Mouse (Mus musculus) embryonic facial prominence, embryonic 11.5 days (tissue): Measurements from ENCODE around the gene Bsnd. TPM values are rescaled to one million over a fixed set of nuclear protein-coding genes. Genes with fewer than 3 reads are reported as not detected.

ENCODE experiments used
- ATAC-seq: fragments of 200-750 bp; cut with Nextera tagmentation; replicated peaks from 2 replicates; pipeline ENCODE4 v1.8.0; 2017; ENCODE audit warnings: low read depth; ENCODE audit not compliant: insufficient number of reproducible peaks, low FRiP score, low TSS enrichment
- DNase-seq: peaks from one replicate; pipeline ENCODE4 v3.0.0-alpha.2; 2015; ENCODE audit warnings: low spot score
- H3K27ac ChIP-seq: fragments of 300-500 bp; sonication (generic); replicated peaks from 2 replicates; pipeline ENCODE4 v1.5.1; 2014; ENCODE audit warnings: mild to moderate bottlenecking, low read depth, low read length, control low read depth
- H3K27me3 ChIP-seq: fragments of 300-500 bp; sonication (generic); 2 replicates; pipeline ENCODE4 v1.6.1; 2014; ENCODE audit warnings: mild to moderate bottlenecking, low read length, moderate library complexity, mixed read lengths; ENCODE audit not compliant: control insufficient read depth, insufficient read depth
- H3K36me3 ChIP-seq: fragments of 300-500 bp; sonication (generic); replicated peaks from 2 replicates; pipeline ENCODE4 v1.6.1; 2014; ENCODE audit warnings: low read depth, mild to moderate bottlenecking, low read length, moderate library complexity, mixed read lengths; ENCODE audit not compliant: control insufficient read depth, insufficient read depth
- H3K4me1 ChIP-seq: fragments of 300-500 bp; sonication (generic); 2 replicates; pipeline ENCODE4 v1.6.1; 2014; ENCODE audit warnings: low read length, mixed read lengths; ENCODE audit not compliant: control insufficient read depth, insufficient read depth
- H3K4me2 ChIP-seq: fragments of 300-500 bp; sonication (generic); 2 replicates; pipeline ENCODE4 v1.6.1; 2014; ENCODE audit warnings: low read depth, mild to moderate bottlenecking, control low read depth, low read length, moderate library complexity
- H3K4me3 ChIP-seq: fragments of 300-500 bp; sonication (generic); 2 replicates; pipeline ENCODE4 v1.5.1; 2014; ENCODE audit warnings: low read depth, low read length, control low read depth
- H3K9ac ChIP-seq: fragments of 300-500 bp; sonication (generic); replicated peaks from 2 replicates; pipeline ENCODE4 v1.6.1; 2014; ENCODE audit warnings: mild to moderate bottlenecking, control low read depth, low read length
- H3K9me3 ChIP-seq: fragments of 300-500 bp; sonication (generic); replicated peaks from 2 replicates; pipeline ENCODE4 v1.6.1; 2016; ENCODE audit warnings: mild to moderate bottlenecking, low read length, inconsistent platforms, mixed read lengths; ENCODE audit not compliant: control insufficient read depth
- WGBS: fragments of 180-500 bp; shearing (Covaris S2); extraction: QIAGEN DNeasy Blood & Tissue Kit; methylation state at CpG from one replicate; pipeline ENCODE4 v1.1.7; 2014; 5-methylcytosine and 5-hydroxymethylcytosine counted together
- polyA plus RNA-seq: library from polyadenylated mRNA; unstranded; fragments of >200 nt; fragmentation: Nextera tagmentation; extraction: Ambion mirVana; gene quantifications from 2 replicates; pipeline ENCODE4 v1.2.1, GENCODE M21; 2014

Gene Bsnd
- polyA plus RNA-seq, 1 experiment from 2014 or later: not detected

- ATAC-seq: no peak
- H3K36me3 ChIP-seq: no peaks in the 10 kb centered on the region
- H3K4me3 ChIP-seq: no peak overlapping the region
- H3K9ac ChIP-seq: no peak overlapping the region
- no peak overlapping the region for H3K4me2 ChIP-seq
- H3K27ac ChIP-seq: no peak overlapping the region
- H3K27me3 ChIP-seq: no peaks in the 10 kb centered on the region
- H3K4me1 ChIP-seq: no peaks in the 10 kb centered on the region
- H3K9me3 ChIP-seq: no peaks in the 10 kb centered on the region
- 82% methylated on average over 2 of the region's 2 CpGs for WGBS
- no peak for DNase-seq
Observed at GRCm38 (mm10) chr4:106525001-106525400, 32.9 kb upstream of the Bsnd start.

- Histone ChIP-seq H3K27ac (no peak overlapping the region), H3K4me2 (no peak overlapping the region), H3K4me3 (no peak overlapping the region), H3K9me3 (no peaks in the 10 kb centered on the region), H3K4me1 (no peaks in the 10 kb centered on the region), H3K27me3 (no peaks in the 10 kb centered on the region), H3K9ac (no peak overlapping the region), H3K36me3 (no peaks in the 10 kb centered on the region)
- ATAC-seq: no peak
- 66% methylated on average over 2 of the region's 2 CpGs for WGBS
- DNase-seq: no peak
Observed at GRCm38 (mm10) chr4:106524131-106524530, 32.0 kb upstream of the Bsnd start.

GRCm38 (mm10) chr4:106522547-106522946, 30.5 kb upstream of the Bsnd start:
- no peak overlapping the region for H3K4me3 ChIP-seq
- DNase-seq: no peak
- H3K9ac ChIP-seq: no peak overlapping the region
- H3K27ac ChIP-seq: no peak overlapping the region
- ATAC-seq: no peak
- H3K36me3 ChIP-seq: no peaks in the 10 kb centered on the region
- H3K4me2 ChIP-seq: no peak overlapping the region
- no peaks in the 10 kb centered on the region for H3K4me1 ChIP-seq
- WGBS: 73% methylated on average over 3 of the region's 3 CpGs
- no peaks in the 10 kb centered on the region for H3K27me3 ChIP-seq
- H3K9me3 ChIP-seq: no peaks in the 10 kb centered on the region

- Histone ChIP-seq H3K27me3 (no peaks in the 10 kb centered on the region), H3K9ac (no peak overlapping the region), H3K9me3 (no peaks in the 10 kb centered on the region), H3K36me3 (no peaks in the 10 kb centered on the region), H3K27ac (no peak overlapping the region), H3K4me3 (no peak overlapping the region), H3K4me2 (no peak overlapping the region), H3K4me1 (no peaks in the 10 kb centered on the region)
- ATAC-seq: no peak
- 80% methylated on average over 6 of the region's 6 CpGs for WGBS
- no peak for DNase-seq
Observed at GRCm38 (mm10) chr4:106514606-106515005, 22.5 kb upstream of the Bsnd start.

- H3K4me3 ChIP-seq: no peak overlapping the region
- DNase-seq (no peak), ATAC-seq (no peak)
- H3K27me3 ChIP-seq: no peaks in the 10 kb centered on the region
- WGBS: 72% methylated on average over 4 of the region's 4 CpGs
- H3K36me3 ChIP-seq: no peaks in the 10 kb centered on the region
- H3K27ac ChIP-seq: no peak overlapping the region
- H3K4me1 ChIP-seq: no peaks in the 10 kb centered on the region
- no peak overlapping the region for H3K9ac ChIP-seq
- no peak overlapping the region for H3K4me2 ChIP-seq
- no peaks in the 10 kb centered on the region for H3K9me3 ChIP-seq
Observed at GRCm38 (mm10) chr4:106509888-106510287, 17.8 kb upstream of the Bsnd start.

- H3K9me3 ChIP-seq: no peaks in the 10 kb centered on the region
- no peaks in the 10 kb centered on the region for H3K27me3 ChIP-seq
- H3K27ac ChIP-seq: no peak overlapping the region
- ATAC-seq (no peak), DNase-seq (no peak)
- WGBS: 76% methylated on average over 14 of the region's 14 CpGs
- H3K9ac ChIP-seq: no peak overlapping the region
- no peaks in the 10 kb centered on the region for H3K4me1 ChIP-seq
- H3K4me3 ChIP-seq: no peak overlapping the region
- no peak overlapping the region for H3K4me2 ChIP-seq
- no peaks in the 10 kb centered on the region for H3K36me3 ChIP-seq
Observed at GRCm38 (mm10) chr4:106505453-106506058, 13.5 kb upstream of the Bsnd start.

- Histone ChIP-seq H3K4me1 (peaks cover 2% of the 10 kb centered on the region), H3K27me3 (no peaks in the 10 kb centered on the region), H3K9me3 (no peaks in the 10 kb centered on the region), H3K9ac (no peak overlapping the region), H3K4me2 (no peak overlapping the region), H3K36me3 (no peaks in the 10 kb centered on the region), H3K27ac (no peak overlapping the region), H3K4me3 (no peak overlapping the region)
- DNase-seq (no peak), ATAC-seq (no peak)
- 93% methylated on average over 3 of the region's 3 CpGs for WGBS
Observed at GRCm38 (mm10) chr4:106503578-106503977, 11.5 kb upstream of the Bsnd start.

GRCm38 (mm10) chr4:106500066-106500465, 8.0 kb upstream of the Bsnd start:
- no peak overlapping the region for H3K4me3 ChIP-seq
- no peaks in the 10 kb centered on the region for H3K36me3 ChIP-seq
- WGBS: 83% methylated on average over 10 of the region's 10 CpGs
- DNase-seq (no peak), ATAC-seq (no peak)
- no peak overlapping the region for H3K9ac ChIP-seq
- peaks cover 2% of the 10 kb centered on the region for H3K4me1 ChIP-seq
- no peaks in the 10 kb centered on the region for H3K27me3 ChIP-seq
- no peak overlapping the region for H3K4me2 ChIP-seq
- H3K9me3 ChIP-seq: no peaks in the 10 kb centered on the region
- H3K27ac ChIP-seq: no peak overlapping the region
